Mouse (Mus musculus) bone marrow, adult 2 months (tissue): ENCODE data around the gene Nat8f5.
"Not testable (repeated sequence)": the region's sequence is repeated elsewhere in the genome, so short reads cannot be mapped to it uniquely, and the experiment has no call there.

ENCODE experiments used
- CTCF ChIP-seq: fragments of 200-500 bp; IDR thresholded peaks from 2 replicates; pipeline ENCODE4 v1.5.1; 2011; ENCODE audit warnings: low read length, control low read depth; ENCODE audit not compliant: control insufficient read depth, insufficient read depth
- POLR2A ChIP-seq: fragments of 200-500 bp; IDR thresholded peaks from 2 replicates; pipeline ENCODE4 v1.6.1; 2011; ENCODE audit warnings: low read depth, mild to moderate bottlenecking, control low read depth, low read length, borderline replicate concordance; ENCODE audit not compliant: control insufficient read depth

- not testable (repeated sequence) for TF ChIP-seq POLR2A, CTCF
Observed at GRCm38 (mm10) chr6:85836827-85837226, 16.1 kb upstream of the Nat8f5 start.
